Mouse (Mus musculus) adrenal gland, adult 8-10 months (tissue): ENCODE data around the gene H1foo. TPM values are rescaled to one million over a fixed set of nuclear protein-coding genes. Genes with fewer than 3 reads are reported as not detected.

Experiments used
- total RNA-seq, 4 experiments: library from RNA; stranded (reverse); gene quantifications; 2 replicates each; pipeline ENCODE4 v1.2.4; 2022

H1foo gene
- total RNA-seq, 4 experiments from 2014 or later, result 0.40 TPM; not detected in 3

Other genes with a start within 250 kb of the H1foo start
- not detected for gene Tmem40, start 182.5 kb upstream of the H1foo start, total RNA-seq
- gene Cand2, start 170.4 kb upstream of the H1foo start, total RNA-seq, result 10 to 100 TPM; 16.1 to 22.6 (median 18.0) TPM
- gene Rpl32, start 136.2 kb upstream of the H1foo start, total RNA-seq, result 1,000 to 10,000 TPM in 3 of 4 experiments, 100 to 1,000 TPM in 1; 999 to 1,169 (median 1,094) TPM
- 1 to 10 TPM in 3 of 4 experiments, under 1 TPM in 1; 0.84 to 2.0 (median 1.1) TPM for gene Efcab12, start 106.5 kb upstream of the H1foo start, total RNA-seq
- 1 to 10 TPM; 3.3 to 5.5 (median 3.9) TPM for gene Mbd4, start 91.6 kb upstream of the H1foo start, total RNA-seq
- 10 to 100 TPM; 17.2 to 29.9 (median 21.9) TPM for gene Ift122, start 91.5 kb upstream of the H1foo start, total RNA-seq
- gene Rho, start 13.2 kb upstream of the H1foo start, total RNA-seq, result 1 to 10 TPM in 3 of 4 experiments, under 1 TPM in 1; 0.52 to 1.9 (median 1.2) TPM
- 100 to 1,000 TPM; 176 to 243 (median 208) TPM for gene Plxnd1, start 50.1 kb downstream of the H1foo start, total RNA-seq
- gene Tmcc1, start 248.5 kb downstream of the H1foo start, total RNA-seq, result 10 to 100 TPM; 20.4 to 37.4 (median 27.8) TPM